Mouse (Mus musculus): Measurements from ENCODE around the gene Flnb. TPM values are rescaled to one million over a fixed set of nuclear protein-coding genes. Genes with fewer than 3 reads are reported as not detected.

Flnb gene
- total and polyA plus RNA-seq, 3 experiments: 29.5 to 74.0 (median 61.6) TPM

DNA sequence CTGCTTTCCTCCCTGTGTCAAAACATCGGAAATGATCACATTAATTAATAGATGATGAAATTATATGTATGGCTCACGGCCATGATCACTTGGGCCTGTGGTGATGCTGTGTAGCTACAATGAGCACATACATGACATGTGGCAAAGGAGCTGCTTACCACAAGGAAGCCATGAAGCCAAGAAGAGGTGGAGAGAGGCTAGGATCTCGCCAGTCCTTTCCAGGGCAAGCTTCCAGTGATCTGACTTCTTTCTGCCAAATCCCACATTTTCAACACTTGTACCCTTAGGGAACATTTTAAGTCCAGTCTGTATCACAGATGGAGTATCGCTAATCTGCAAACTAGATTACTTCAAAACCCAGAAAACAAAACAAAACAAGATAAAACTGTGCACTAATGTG is 67.1 kb downstream of the Flnb start:
- dilution Hi-C loops (cut with MboI; ENCODE audit: extremely low pct_ligation_motif_present, extremely low pct_unique_long_range_greater_than_20kb, low sequenced_read_pairs) (no loop called here), in situ Hi-C loops (cut with MboI; ENCODE audit: low pct_ligation_motif_present, low pct_unique_long_range_greater_than_20kb, low sequenced_read_pairs) (loop anchor here (5.0 kb wide), 1 partner anchor 68 kb away; the partner anchor contains the start of gene Flnb)
- Histone ChIP-seq H3K27ac (ENCODE audit: insufficient read depth, low read depth) (no peak overlapping the region), H3K36me3 (replicated peaks in 1 of 2; ENCODE audit: control insufficient read depth in 1 of 2, insufficient read depth in 1 of 2, low read length in 1 of 2) (peaks cover 57 to 92% of the 10 kb centered on the region in 2 experiments), H3K9me3 (replicated peaks; ENCODE audit: low read length) (no peaks in the 10 kb centered on the region), H3K9ac (ENCODE audit: insufficient read depth, low read depth) (no peak overlapping the region), H3K4me1 (ENCODE audit: control insufficient read depth in 1 of 2, insufficient read depth in 2 of 2) (peaks cover 5 to 18% of the 10 kb centered on the region in 2 experiments), H3K4me2 (ENCODE audit: insufficient read depth, low read depth, poor library complexity, severe bottlenecking) (no peak overlapping the region), H3K4me3 (replicated peaks in 1 of 3; ENCODE audit: low read depth in 2 of 3, low read length in 2 of 3, poor library complexity in 1 of 3) (no peak overlapping the region), H3K79me2 (replicated peaks; ENCODE audit: control insufficient read depth, extremely low read depth, insufficient read depth, poor library complexity, severe bottlenecking) (no peaks in the 10 kb centered on the region), H3K27me3 (replicated peaks) (no peaks in the 10 kb centered on the region)
- TF ChIP-seq CHD1 (IDR thresholded peaks at IDR 0.05; ENCODE audit: low read depth, low read length) (no peak), GABPA (IDR thresholded peaks at IDR 0.05; ENCODE audit: insufficient replicate concordance, low read depth, low read length) (no peak), MAZ (IDR thresholded peaks at IDR 0.05; ENCODE audit: low read depth, low read length) (no peak), KAT2A (IDR thresholded peaks at IDR 0.05; ENCODE audit: insufficient replicate concordance, low read length) (no peak), NRF1 (IDR thresholded peaks at IDR 0.05; ENCODE audit: low read depth, low read length) (no peak), USF1 (IDR thresholded peaks at IDR 0.05; ENCODE audit: low read depth, low read length) (no peak)
- DNase-seq (ENCODE audit: extremely low read depth): no peak

DNA sequence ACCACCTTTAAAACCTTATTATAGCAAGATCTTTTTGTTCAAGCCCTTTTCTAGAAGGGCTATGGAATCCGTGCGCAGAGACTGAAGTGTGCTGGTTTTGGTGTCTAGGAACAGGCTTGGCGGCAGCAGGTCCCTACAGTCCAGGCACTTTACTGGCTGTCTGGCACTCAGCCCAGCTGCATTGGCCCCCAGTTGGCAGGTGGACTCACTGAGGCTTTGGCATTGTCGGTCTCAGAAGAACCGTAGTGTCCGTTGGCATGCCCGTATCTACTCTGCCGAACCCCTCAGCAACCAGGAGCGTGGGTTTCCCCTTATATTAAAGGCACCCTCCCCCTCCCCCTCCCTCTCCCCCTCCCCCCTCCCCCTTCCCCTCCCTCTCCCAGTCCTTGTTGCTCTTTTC is 67.8 kb downstream of the Flnb start:
- no peak overlapping the region for H3K4me2 ChIP-seq (ENCODE audit: insufficient read depth, low read depth, poor library complexity, severe bottlenecking)
- no peaks in the 10 kb centered on the region for H3K27me3 ChIP-seq (replicated peaks)
- H3K79me2 ChIP-seq (replicated peaks; ENCODE audit: control insufficient read depth, extremely low read depth, insufficient read depth, poor library complexity, severe bottlenecking): no peaks in the 10 kb centered on the region
- TF ChIP-seq MAX (IDR thresholded peaks at IDR 0.05; ENCODE audit: low read length): no peak
- no peak for TF ChIP-seq BHLHE40 (IDR thresholded peaks at IDR 0.05; ENCODE audit: low read depth, low read length)
- no peak for TF ChIP-seq JUND (conservative IDR thresholded peaks at IDR 0.05; ENCODE audit: low read depth, low read length)
- TF ChIP-seq NELFE (IDR thresholded peaks at IDR 0.05; ENCODE audit: low read depth, low read length): no peak
- no peak for TF ChIP-seq MXI1 (IDR thresholded peaks at IDR 0.05; ENCODE audit: low read depth, low read length)
- no peak for TF ChIP-seq ZMIZ1 (IDR thresholded peaks at IDR 0.05; ENCODE audit: low read depth, low read length)
- no peak for TF ChIP-seq POLR2A (IDR thresholded peaks at IDR 0.05; ENCODE audit: low read depth, low read length)
- TF ChIP-seq CHD1 (IDR thresholded peaks at IDR 0.05; ENCODE audit: low read depth, low read length): no peak
- no peak for TF ChIP-seq NRF1 (IDR thresholded peaks at IDR 0.05; ENCODE audit: low read depth, low read length)
- no peak for TF ChIP-seq ETS1 (conservative IDR thresholded peaks at IDR 0.05; ENCODE audit: low read depth, low read length)
- TF ChIP-seq MEF2A (IDR thresholded peaks at IDR 0.05; ENCODE audit: borderline replicate concordance, low read depth, low read length): no peak
- TF ChIP-seq TBP (conservative IDR thresholded peaks at IDR 0.05; ENCODE audit: low read depth, low read length): no peak
- TF ChIP-seq EP300 (IDR thresholded peaks at IDR 0.05; ENCODE audit: low read length): no peak
- no peak for TF ChIP-seq JUN (IDR thresholded peaks at IDR 0.05; ENCODE audit: insufficient read depth, low read depth, low read length)
- no peak for TF ChIP-seq PAX5 (IDR thresholded peaks at IDR 0.05; ENCODE audit: low read length)
- TF ChIP-seq UBTF (IDR thresholded peaks at IDR 0.05; ENCODE audit: low read depth, low read length): no peak
- no peak for TF ChIP-seq ELF1 (IDR thresholded peaks at IDR 0.05; ENCODE audit: low read depth, low read length)
- TF ChIP-seq SIN3A (IDR thresholded peaks at IDR 0.05; ENCODE audit: low read length): no peak
- no peak for TF ChIP-seq MAZ (IDR thresholded peaks at IDR 0.05; ENCODE audit: low read depth, low read length)
- no peak for TF ChIP-seq ZKSCAN1 (IDR thresholded peaks at IDR 0.05; ENCODE audit: borderline replicate concordance, low read depth, low read length)
- dilution Hi-C loops (cut with MboI; ENCODE audit: extremely low pct_ligation_motif_present, extremely low pct_unique_long_range_greater_than_20kb, low sequenced_read_pairs): no loop called here
- peaks cover 5 to 25% of the 10 kb centered on the region in 2 experiments for H3K4me1 ChIP-seq (ENCODE audit: control insufficient read depth in 1 of 2, insufficient read depth in 2 of 2)
- H3K9ac ChIP-seq (ENCODE audit: insufficient read depth, low read depth): no peak overlapping the region
- no peak for DNase-seq (ENCODE audit: extremely low read depth)
- H3K36me3 ChIP-seq (replicated peaks in 1 of 2; ENCODE audit: control insufficient read depth in 1 of 2, insufficient read depth in 1 of 2, low read length in 1 of 2): peaks cover 57 to 89% of the 10 kb centered on the region in 2 experiments
- in situ Hi-C loops (cut with MboI; ENCODE audit: low pct_ligation_motif_present, low pct_unique_long_range_greater_than_20kb, low sequenced_read_pairs): loop anchor here (5.0 kb wide), 1 partner anchor 68 kb away; the partner anchor contains the start of gene Flnb
- H3K27ac ChIP-seq (ENCODE audit: insufficient read depth, low read depth): no peak overlapping the region
- H3K9me3 ChIP-seq (replicated peaks; ENCODE audit: low read length): no peaks in the 10 kb centered on the region
- no peak overlapping the region for H3K4me3 ChIP-seq (replicated peaks in 1 of 3; ENCODE audit: low read depth in 2 of 3, low read length in 2 of 3, poor library complexity in 1 of 3)
